Mouse (Mus musculus) erythroblast, embryonic 14.5 days (primary cell): ENCODE results near the gene Dyx1c1.

Experiments
- GATA1 ChIP-seq: IDR thresholded peaks from 2 replicates; pipeline ENCODE4 v1.6.1; 2012; ENCODE audit warnings: low read length, inconsistent platforms, mixed read lengths
- TAL1 ChIP-seq: IDR thresholded peaks from 3 replicates; pipeline ENCODE4 v1.6.1; 2012; ENCODE audit warnings: low read length, inconsistent platforms, mixed read lengths

DNA sequence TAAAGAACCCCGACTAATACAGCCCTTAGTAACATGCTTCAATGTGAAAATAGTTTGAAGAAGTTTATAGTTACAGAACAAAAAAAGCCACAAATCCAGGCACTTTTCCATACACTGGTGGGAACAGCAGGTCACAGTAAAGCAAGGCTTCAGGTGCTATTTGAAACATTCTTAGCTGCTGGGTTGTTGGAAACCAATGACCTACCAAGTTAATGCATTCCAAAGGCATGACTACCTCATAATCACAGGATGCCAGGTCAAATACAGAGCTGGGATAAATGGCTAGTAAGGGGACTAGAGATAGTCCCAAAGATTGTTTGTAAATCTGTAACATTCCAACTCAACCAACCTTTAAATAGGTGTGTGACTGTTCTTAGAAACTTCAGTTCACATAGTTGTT, 16.7 kb downstream of the Dyx1c1 start:
- TF ChIP-seq GATA1 (no peak), TAL1 (no peak)
